12 mouse cellular contexts compared by ENCODE assay signal in the genomic region with DNA sequence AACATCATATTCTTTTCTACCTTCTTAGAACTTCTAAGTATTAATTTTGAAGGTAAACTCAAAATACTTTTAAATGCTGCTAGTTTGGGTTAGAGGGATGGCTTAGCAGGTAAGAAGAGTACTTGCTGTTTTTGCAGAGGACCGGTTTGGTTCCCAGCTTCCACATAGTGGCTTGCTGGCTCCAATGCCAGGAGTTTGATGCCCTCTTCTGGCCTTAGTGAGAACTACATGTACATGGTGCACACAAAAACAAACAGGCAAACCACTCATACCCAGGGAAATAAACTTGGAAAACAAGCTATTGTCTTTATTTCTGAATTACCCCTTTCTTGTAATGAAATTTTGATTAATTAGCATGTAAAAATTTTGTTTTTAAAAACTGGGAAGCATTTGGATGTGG. TPM values are rescaled to one million over a fixed set of nuclear protein-coding genes. Genes with fewer than 3 reads are reported as not detected.
DNase-seq lines count a peak whose midpoint lies in the region; ATAC-seq and TF ChIP-seq lines count a peak whose summit lies in the region.
"Had no signal": no experiment of that assay in that cellular context is flagged by ENCODE, and none has a peak within 500 bp of the region (broad histone marks: within the 10 kb centered on the region; RNA-seq: fewer than 3 reads in every experiment).

No protein-coding gene starts in this region.

- no peak overlapping the region for H3K9ac ChIP-seq in lung, postnatal 0 days (replicated peaks; ENCODE audit: low read depth)
- H3K9ac ChIP-seq: neural tube, embryonic 12.5 days had no signal

- no peak overlapping the region for H3K4me2 ChIP-seq in lung, postnatal 0 days (replicated peaks; ENCODE audit: low read depth, low read length)
- H3K4me2 ChIP-seq: neural tube, embryonic 12.5 days had no signal

- H3K9me3 ChIP-seq in lung, postnatal 0 days (ENCODE audit: low read length): no peaks in the 10 kb centered on the region
- H3K9me3 ChIP-seq: neural tube, embryonic 12.5 days had no signal

- DNase-seq in embryo, embryonic 10.5 days (ENCODE audit: low spot score): peak; percentile 40
- no peak for DNase-seq in embryo, embryonic 10 days (ENCODE audit: low spot score)
- DNase-seq in lung, postnatal 0 days (ENCODE audit: low spot score): no peak
- no peak for DNase-seq in lung, postnatal 25 days (ENCODE audit: low spot score)
- peak; percentile 33 for DNase-seq in embryo, embryonic 9.5 days (ENCODE audit: extremely low spot score)
- peak; percentile 23 for DNase-seq in thymus, postnatal 0 days (ENCODE audit: low spot score)
- no peak for DNase-seq in cerebellum, adult 11 months
- no peak for DNase-seq in right cerebral cortex, postnatal 4 days

- peaks cover 5% of the 10 kb centered on the region; the same call in 1 of the 2 replicates for H3K36me3 ChIP-seq in lung, postnatal 0 days (ENCODE audit: insufficient read depth, low read length)

- no peak for TF ChIP-seq EP300 in lung, postnatal 0 days (IDR thresholded peaks at IDR 0.05)

- H3K27ac ChIP-seq in lung, postnatal 0 days (ENCODE audit: low read length): no peak overlapping the region
- H3K27ac ChIP-seq: neural tube, embryonic 12.5 days had no signal

- no peaks in the 10 kb centered on the region for H3K27me3 ChIP-seq in lung, postnatal 0 days (replicated peaks; ENCODE audit: insufficient read depth, low read length)
- H3K27me3 ChIP-seq: neural tube, embryonic 12.5 days had no signal

- H3K4me1 ChIP-seq in lung, postnatal 0 days (ENCODE audit: insufficient read depth, low read depth, low read length): no peaks in the 10 kb centered on the region
- H3K4me1 ChIP-seq: neural tube, embryonic 12.5 days had no signal

- ATAC-seq in lung, postnatal 0 days: no peak

- 70% methylated on average over 1 of the region's 1 CpGs for WGBS in lung, postnatal 0 days

- peak; percentile 57 for TF ChIP-seq CTCF in lung, postnatal 0 days (IDR thresholded peaks at IDR 0.05)

- no peak overlapping the region for H3K4me3 ChIP-seq in lung, postnatal 0 days (ENCODE audit: low read depth, low read length)
- H3K4me3 ChIP-seq: neural tube, embryonic 12.5 days had no signal

RNA-seq across cellular contexts. Expression of gene Uhrf2, which starts 15.5 kb away (rescaled TPM):
- polyA plus RNA-seq in lung, postnatal 0 days (2015; fragmentation: Nextera tagmentation; extraction: Ambion mirVana): 28.0 and 36.7 TPM in 2 replicates
- polyA plus RNA-seq in thymus, postnatal 0 days (2015; fragmentation: Nextera tagmentation; extraction: Ambion mirVana): 44.6 and 54.4 TPM in 2 replicates

RNA-seq across cellular contexts. Expression of gene Trpd52l3, which starts 42.3 kb away (rescaled TPM):
- polyA plus RNA-seq in lung, postnatal 0 days (2015; fragmentation: Nextera tagmentation; extraction: Ambion mirVana): not detected in 2 replicates
- polyA plus RNA-seq in thymus, postnatal 0 days (2015; fragmentation: Nextera tagmentation; extraction: Ambion mirVana): not detected in 2 replicates
- polyA plus RNA-seq: G1E; intestine, embryonic 14.5 days; limb, embryonic 14.5 days; neural tube, embryonic 12.5 days had no signal

Comparison
In these comparisons a context has a peak if more than half of its experiments do, and no peak if none do; other contexts are left out.
1. DNase-seq: peak in embryo, embryonic 10.5 days (single experiment), embryo, embryonic 9.5 days (single experiment) and thymus, postnatal 0 days (single experiment); none in embryo, embryonic 10 days (single experiment), lung, postnatal 0 days (single experiment), lung, postnatal 25 days (single experiment), cerebellum, adult 11 months (single experiment) and right cerebral cortex, postnatal 4 days (single experiment).